Mouse (Mus musculus) CH12.LX (cell line): ENCODE measurements at regions not wholly inside any gene's neighbourhood (a gene's known extent, or its start where the extent isn't known, plus 50 kb on each side); places are given as distances from the start of the nearest gene placed in this dataset.

ENCODE experiments used
- BHLHE40 ChIP-seq: IDR thresholded peaks from 2 replicates; pipeline ENCODE4 v1.6.1; 2011; ENCODE audit warnings: mild to moderate bottlenecking, low read depth, low read length, improper control_type of control experiment
- CTCF ChIP-seq, 2 experiments: IDR thresholded peaks in 1 of 2; conservative IDR thresholded peaks in 1 of 2; 2 replicates each; pipeline ENCODE4 v1.5.1; 2011 to 2012; ENCODE audit warnings: low read depth in 2 of 2, low read length in 2 of 2, improper control_type of control experiment in 1 of 2, inconsistent platforms in 1 of 2, mild to moderate bottlenecking in 1 of 2, moderate library complexity in 1 of 2
- JUN ChIP-seq: IDR thresholded peaks from 2 replicates; pipeline ENCODE4 v1.6.1; 2011; ENCODE audit warnings: low read depth, mild to moderate bottlenecking, low read length, improper control_type of control experiment, moderate library complexity; ENCODE audit not compliant: insufficient read depth
- MAZ ChIP-seq: IDR thresholded peaks from 2 replicates; pipeline ENCODE4 v1.6.1; 2012; ENCODE audit warnings: low read depth, mild to moderate bottlenecking, inconsistent platforms, low read length, improper control_type of control experiment, moderate library complexity
- POLR2A ChIP-seq: IDR thresholded peaks from 2 replicates; pipeline ENCODE4 v1.6.1; 2011; ENCODE audit warnings: low read depth, mild to moderate bottlenecking, improper control_type of control experiment, low read length
- TCF12 ChIP-seq: IDR thresholded peaks from 2 replicates; pipeline ENCODE4 v1.6.1; 2014; ENCODE audit warnings: low read depth, mild to moderate bottlenecking, inconsistent platforms, low read length, improper control_type of control experiment
- USF1 ChIP-seq: IDR thresholded peaks from 2 replicates; pipeline ENCODE4 v1.6.1; 2014; ENCODE audit warnings: low read depth, mild to moderate bottlenecking, inconsistent platforms, low read length, improper control_type of control experiment
- ZC3H11A ChIP-seq: IDR thresholded peaks from 2 replicates; pipeline ENCODE4 v1.6.1; 2012; ENCODE audit warnings: low read depth, mild to moderate bottlenecking, inconsistent platforms, low read length, improper control_type of control experiment

GRCm38 (mm10) chr10:85243556-85243955 lies 58.7 kb upstream of the Cry1 start:
- TF ChIP-seq CTCF (conservative IDR thresholded peaks at IDR 0.05 in 1 of 2, IDR thresholded peaks at IDR 0.05 in 1 of 2; ENCODE audit: low read depth in 2 of 2, low read length in 2 of 2) = no peak
- TF ChIP-seq POLR2A = no peak
- TF ChIP-seq JUN = no peak
- TF ChIP-seq BHLHE40 = no peak
- TF ChIP-seq USF1 = no peak
- TF ChIP-seq TCF12 = no peak
- TF ChIP-seq ZC3H11A = no peak
- TF ChIP-seq MAZ = no peak
